Mouse (Mus musculus): ENCODE measurements at regions not wholly inside any gene's neighbourhood (a gene's known extent, or its start where the extent isn't known, plus 50 kb on each side); places are given as distances from the start of the nearest gene placed in this dataset.

- Histone ChIP-seq H3K27me3 (replicated peaks) (no peaks in the 10 kb centered on the region), H3K4me2 (no peak overlapping the region), H3K9me3 (replicated peaks) (no peaks in the 10 kb centered on the region), H3K27ac (replicated peaks) (no peak overlapping the region), H3K36me3 (no peaks in the 10 kb centered on the region), H3K9ac (replicated peaks) (no peak overlapping the region), H3K4me3 (replicated peaks) (no peak overlapping the region), H3K4me1 (no peaks in the 10 kb centered on the region)
- no peak for ATAC-seq (ENCODE audit: low FRiP score)
Observed at GRCm38 (mm10) chr12:107596236-107596635, 107.8 kb downstream of the 3110018I06Rik start.

DNA sequence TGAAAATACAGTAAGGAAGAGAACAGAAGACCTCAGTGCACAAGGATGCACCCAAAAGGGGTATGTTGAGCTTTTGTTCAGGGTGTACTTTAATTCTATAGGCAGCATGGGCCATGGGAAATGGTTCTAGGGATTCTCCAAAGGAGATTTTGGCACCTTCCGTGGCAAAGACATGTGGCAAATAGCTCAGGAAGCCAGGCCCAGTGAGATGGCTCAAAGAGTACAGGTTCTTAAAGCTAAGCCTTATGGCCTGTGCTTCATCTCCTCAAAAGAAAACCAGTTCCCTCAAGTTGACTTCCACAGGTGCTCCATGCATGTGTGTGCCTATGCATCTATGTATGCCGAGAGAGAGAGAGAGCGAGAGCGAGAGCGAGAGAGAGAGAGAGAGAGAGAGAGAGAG, 112.1 kb downstream of the 3110018I06Rik start:
- ATAC-seq (ENCODE audit: low FRiP score): no peak

GRCm38 (mm10) chr12:107608966-107609365, 120.5 kb downstream of the 3110018I06Rik start:
- H3K9ac ChIP-seq (replicated peaks): no peak overlapping the region
- H3K4me3 ChIP-seq (replicated peaks): no peak overlapping the region
- H3K27ac ChIP-seq (replicated peaks): no peak overlapping the region
- H3K36me3 ChIP-seq: no peaks in the 10 kb centered on the region
- no peaks in the 10 kb centered on the region for H3K9me3 ChIP-seq (replicated peaks)
- no peak overlapping the region for H3K4me2 ChIP-seq
- no peaks in the 10 kb centered on the region for H3K4me1 ChIP-seq
- ATAC-seq (ENCODE audit: low FRiP score): no peak
- WGBS: 80% methylated on average over 6 of the region's 6 CpGs
- no peaks in the 10 kb centered on the region for H3K27me3 ChIP-seq (replicated peaks)

More for the DNA sequence above, 112.1 kb downstream of the 3110018I06Rik start:
- H3K4me3 ChIP-seq (replicated peaks): no peak overlapping the region
- no peaks in the 10 kb centered on the region for H3K9me3 ChIP-seq (replicated peaks)
- no peak overlapping the region for H3K4me2 ChIP-seq
- no peak overlapping the region for H3K27ac ChIP-seq (replicated peaks)
- WGBS: 92% methylated on average over 5 of the region's 5 CpGs
- no peak overlapping the region for H3K9ac ChIP-seq (replicated peaks)
- no peaks in the 10 kb centered on the region for H3K4me1 ChIP-seq
- no peaks in the 10 kb centered on the region for H3K36me3 ChIP-seq
- H3K27me3 ChIP-seq (replicated peaks): no peaks in the 10 kb centered on the region

- Histone ChIP-seq H3K36me3 (no peaks in the 10 kb centered on the region), H3K27ac (replicated peaks) (no peak overlapping the region), H3K27me3 (replicated peaks) (no peaks in the 10 kb centered on the region), H3K9ac (replicated peaks) (no peak overlapping the region), H3K4me1 (no peaks in the 10 kb centered on the region), H3K4me2 (no peak overlapping the region), H3K4me3 (replicated peaks) (no peak overlapping the region), H3K9me3 (replicated peaks) (no peaks in the 10 kb centered on the region)
- ATAC-seq (ENCODE audit: low FRiP score): no peak
- 71% methylated on average over 4 of the region's 4 CpGs for WGBS
Observed at GRCm38 (mm10) chr12:107609986-107610385, 121.6 kb downstream of the 3110018I06Rik start.

- ATAC-seq (ENCODE audit: low FRiP score): no peak
- no peaks in the 10 kb centered on the region for H3K9me3 ChIP-seq (replicated peaks)
Observed at GRCm38 (mm10) chr12:107617212-107617994, 129.0 kb downstream of the 3110018I06Rik start.

DNA sequence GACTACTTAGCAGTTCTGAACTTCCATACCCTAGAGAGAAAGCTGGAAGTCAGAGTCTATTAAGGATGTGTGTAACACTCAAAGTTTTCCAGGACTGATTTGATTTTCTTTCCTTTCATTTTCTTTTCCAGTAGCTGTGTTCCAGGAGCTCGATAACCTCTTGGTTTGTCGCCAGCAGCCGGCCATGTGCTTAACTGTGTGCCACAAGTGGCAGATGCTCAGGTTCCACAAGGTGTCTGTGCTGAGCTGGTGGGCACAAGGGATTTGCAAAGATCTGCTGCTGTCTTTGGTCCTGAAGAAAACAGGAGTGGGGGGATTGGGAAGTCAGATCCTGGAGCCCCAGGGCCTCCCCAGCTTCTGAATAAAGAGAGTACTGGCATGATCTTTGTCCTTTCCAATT, 136.0 kb downstream of the 3110018I06Rik start:
- H3K27me3 ChIP-seq (replicated peaks): no peaks in the 10 kb centered on the region
- H3K4me2 ChIP-seq: no peak overlapping the region
- no peak overlapping the region for H3K9ac ChIP-seq (replicated peaks)
- H3K27ac ChIP-seq (replicated peaks): no peak overlapping the region
- H3K9me3 ChIP-seq (replicated peaks): no peaks in the 10 kb centered on the region
- H3K4me1 ChIP-seq: no peaks in the 10 kb centered on the region
- H3K4me3 ChIP-seq (replicated peaks): no peak overlapping the region
- no peak for ATAC-seq (ENCODE audit: low FRiP score)
- H3K36me3 ChIP-seq: no peaks in the 10 kb centered on the region
- WGBS: 59% methylated on average over 3 of the region's 3 CpGs

More at GRCm38 (mm10) chr12:107617212-107617994, 129.0 kb downstream of the 3110018I06Rik start:
- no peak overlapping the region for H3K27ac ChIP-seq (replicated peaks)
- H3K4me1 ChIP-seq: no peaks in the 10 kb centered on the region
- H3K36me3 ChIP-seq: no peaks in the 10 kb centered on the region
- no peak overlapping the region for H3K4me3 ChIP-seq (replicated peaks)
- H3K9ac ChIP-seq (replicated peaks): no peak overlapping the region
- 73% methylated on average over 16 of the region's 16 CpGs for WGBS
- no peaks in the 10 kb centered on the region for H3K27me3 ChIP-seq (replicated peaks)
- no peak overlapping the region for H3K4me2 ChIP-seq

GRCm38 (mm10) chr12:107648008-107648407, 159.6 kb downstream of the 3110018I06Rik start:
- 25% methylated on average over 9 of the region's 9 CpGs for WGBS
- Histone ChIP-seq H3K4me3 (replicated peaks) (no peak overlapping the region), H3K4me2 (no peak overlapping the region), H3K9ac (replicated peaks) (no peak overlapping the region), H3K27me3 (replicated peaks) (no peaks in the 10 kb centered on the region), H3K9me3 (replicated peaks) (0 out of 2 replicates have a peak, but pooled peaks cover 3% of the 10 kb centered on the region), H3K27ac (replicated peaks) (no peak overlapping the region), H3K4me1 (no peaks in the 10 kb centered on the region), H3K36me3 (no peaks in the 10 kb centered on the region)
- ATAC-seq (ENCODE audit: low FRiP score): no peak

- H3K4me3 ChIP-seq (replicated peaks): no peak overlapping the region
- H3K36me3 ChIP-seq: no peaks in the 10 kb centered on the region
- 50% methylated on average over 3 of the region's 3 CpGs for WGBS
- no peak overlapping the region for H3K27ac ChIP-seq (replicated peaks)
- no peaks in the 10 kb centered on the region for H3K27me3 ChIP-seq (replicated peaks)
- no peak for ATAC-seq (ENCODE audit: low FRiP score)
- H3K4me2 ChIP-seq: no peak overlapping the region
- H3K4me1 ChIP-seq: no peaks in the 10 kb centered on the region
- H3K9ac ChIP-seq (replicated peaks): no peak overlapping the region
- H3K9me3 ChIP-seq (replicated peaks): no peaks in the 10 kb centered on the region
Observed at GRCm38 (mm10) chr12:107652126-107652728, 163.8 kb downstream of the 3110018I06Rik start.

- WGBS: 55% methylated on average over 7 of the region's 7 CpGs
- Histone ChIP-seq H3K9ac (replicated peaks) (no peak overlapping the region), H3K4me2 (no peak overlapping the region), H3K9me3 (replicated peaks) (no peaks in the 10 kb centered on the region), H3K4me3 (replicated peaks) (no peak overlapping the region), H3K27me3 (replicated peaks) (no peaks in the 10 kb centered on the region), H3K27ac (replicated peaks) (no peak overlapping the region), H3K36me3 (no peaks in the 10 kb centered on the region), H3K4me1 (no peaks in the 10 kb centered on the region)
- no peak for ATAC-seq (ENCODE audit: low FRiP score)
Observed at GRCm38 (mm10) chr12:107653131-107653530, 164.7 kb downstream of the 3110018I06Rik start.

- H3K9me3 ChIP-seq (replicated peaks): no peaks in the 10 kb centered on the region
- no peaks in the 10 kb centered on the region for H3K36me3 ChIP-seq
- H3K4me1 ChIP-seq: no peaks in the 10 kb centered on the region
- H3K4me3 ChIP-seq (replicated peaks): no peak overlapping the region
- ATAC-seq (ENCODE audit: low FRiP score): no peak
- no peak overlapping the region for H3K27ac ChIP-seq (replicated peaks)
- 71% methylated on average over 5 of the region's 5 CpGs for WGBS
- H3K27me3 ChIP-seq (replicated peaks): no peaks in the 10 kb centered on the region
- H3K4me2 ChIP-seq: no peak overlapping the region
- H3K9ac ChIP-seq (replicated peaks): no peak overlapping the region
Observed at GRCm38 (mm10) chr12:107656846-107657245, 168.4 kb downstream of the 3110018I06Rik start.

GRCm38 (mm10) chr12:107658241-107658640, 169.8 kb downstream of the 3110018I06Rik start:
- Histone ChIP-seq H3K9me3 (replicated peaks) (no peaks in the 10 kb centered on the region), H3K27ac (replicated peaks) (no peak overlapping the region), H3K4me2 (no peak overlapping the region), H3K36me3 (no peaks in the 10 kb centered on the region), H3K9ac (replicated peaks) (no peak overlapping the region), H3K4me1 (no peaks in the 10 kb centered on the region), H3K27me3 (replicated peaks) (no peaks in the 10 kb centered on the region), H3K4me3 (replicated peaks) (no peak overlapping the region)
- WGBS: 80% methylated on average over 12 of the region's 12 CpGs
- no peak for ATAC-seq (ENCODE audit: low FRiP score)

DNA sequence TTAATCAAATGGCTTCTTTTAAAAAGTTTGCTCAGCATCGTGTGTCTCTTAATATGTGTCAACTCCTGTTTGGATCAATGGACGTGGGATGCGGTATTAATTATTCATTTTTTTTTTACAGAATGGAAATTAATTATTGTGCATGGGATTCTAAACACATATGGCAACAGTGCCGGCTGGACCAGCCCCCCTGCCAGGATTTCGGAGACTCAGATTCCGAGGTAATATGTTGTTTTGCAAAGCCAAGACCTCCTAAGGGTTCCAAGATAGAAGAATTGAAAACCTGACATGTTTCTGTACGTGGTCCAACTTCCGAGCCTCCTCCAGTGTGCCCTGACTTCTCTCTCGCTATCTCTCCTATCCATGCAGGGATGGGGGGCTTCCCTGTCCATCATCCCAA, 170.4 kb downstream of the 3110018I06Rik start:
- Histone ChIP-seq H3K27ac (replicated peaks) (no peak overlapping the region), H3K9me3 (replicated peaks) (no peaks in the 10 kb centered on the region), H3K4me3 (replicated peaks) (no peak overlapping the region), H3K27me3 (replicated peaks) (no peaks in the 10 kb centered on the region), H3K9ac (replicated peaks) (no peak overlapping the region), H3K36me3 (no peaks in the 10 kb centered on the region), H3K4me2 (no peak overlapping the region), H3K4me1 (no peaks in the 10 kb centered on the region)
- 57% methylated on average over 9 of the region's 9 CpGs for WGBS
- no peak for ATAC-seq (ENCODE audit: low FRiP score)

Data from neural tube, embryonic 15.5 days (tissue).